Mouse (Mus musculus) frontal cortex, postnatal 10 days (tissue): ENCODE measurements at regions not wholly inside any gene's neighbourhood (a gene's known extent, or its start where the extent isn't known, plus 50 kb on each side); places are given as distances from the start of the nearest gene placed in this dataset.
A peak's percentile ranks its signal among the peaks of the same experiment; 100 is the strongest.

Experiments used
- DNase-seq, 2 experiments: peaks; one replicate each; pipeline ENCODE4 v3.0.0; 2022; ENCODE audit warnings: low spot score in 2 of 2, mixed read lengths in 1 of 2

DNA sequence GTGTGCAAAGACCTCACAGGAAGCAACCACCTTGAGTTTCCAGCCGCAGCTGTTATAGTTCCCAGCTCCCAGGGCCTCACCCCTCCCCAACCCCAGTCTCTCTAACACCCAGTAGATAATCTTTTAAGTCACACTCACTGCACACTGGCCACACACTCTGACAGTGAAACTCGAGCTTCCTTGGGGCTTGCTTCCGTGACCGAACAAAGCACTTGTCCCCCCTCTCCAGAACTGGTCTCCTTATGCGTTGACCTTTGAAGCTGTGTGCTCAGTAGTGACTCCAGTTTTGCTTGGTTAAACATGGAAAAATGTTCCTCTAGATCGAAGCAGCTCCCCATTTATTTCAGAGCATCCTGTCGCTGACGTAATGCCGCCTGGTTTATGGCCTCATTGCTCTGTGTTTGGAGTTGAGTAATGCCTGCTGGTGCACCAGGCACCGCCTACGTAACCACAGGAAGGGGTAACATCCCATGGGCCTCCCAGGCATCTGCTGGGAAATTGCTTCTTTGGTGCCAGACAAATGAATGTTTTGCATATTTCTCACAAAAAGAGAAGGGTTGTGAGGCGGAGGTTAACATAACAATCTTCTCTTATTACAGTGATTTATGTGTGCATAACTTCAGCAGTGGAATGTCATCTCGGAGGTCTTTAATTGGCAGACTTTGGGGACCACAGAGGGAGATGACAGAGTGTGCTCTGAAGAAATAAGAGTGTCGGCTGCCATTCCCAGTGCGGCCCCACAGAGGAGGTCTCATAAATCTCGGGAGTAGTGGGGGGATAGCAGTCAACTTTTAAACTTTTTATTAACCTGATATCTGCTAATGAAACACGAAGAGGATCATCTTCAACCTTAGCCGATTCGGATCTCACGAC, 292.7 kb upstream of the Zfp507 start:
- no peak for DNase-seq

DNA sequence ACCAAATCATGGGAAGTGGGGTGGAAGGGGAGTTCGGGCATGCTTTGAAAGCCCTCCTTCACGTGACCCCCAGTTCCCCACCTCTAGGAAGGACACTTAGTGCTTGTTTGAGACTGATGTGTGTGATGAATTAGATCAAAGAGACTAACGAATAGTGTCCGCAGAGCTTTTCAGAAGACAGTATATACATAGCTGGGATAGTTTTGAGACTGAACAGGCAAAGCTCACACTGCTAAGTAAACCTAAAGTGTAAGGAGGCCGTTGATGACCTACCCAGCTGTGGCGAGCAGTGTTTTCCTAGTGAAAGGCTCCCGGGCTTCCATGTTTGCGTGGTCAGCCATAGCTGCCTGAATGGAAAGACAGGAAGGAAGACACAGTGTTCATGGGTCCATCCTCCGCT, 288.3 kb upstream of the Zfp507 start:
- DNase-seq = no peak

DNA sequence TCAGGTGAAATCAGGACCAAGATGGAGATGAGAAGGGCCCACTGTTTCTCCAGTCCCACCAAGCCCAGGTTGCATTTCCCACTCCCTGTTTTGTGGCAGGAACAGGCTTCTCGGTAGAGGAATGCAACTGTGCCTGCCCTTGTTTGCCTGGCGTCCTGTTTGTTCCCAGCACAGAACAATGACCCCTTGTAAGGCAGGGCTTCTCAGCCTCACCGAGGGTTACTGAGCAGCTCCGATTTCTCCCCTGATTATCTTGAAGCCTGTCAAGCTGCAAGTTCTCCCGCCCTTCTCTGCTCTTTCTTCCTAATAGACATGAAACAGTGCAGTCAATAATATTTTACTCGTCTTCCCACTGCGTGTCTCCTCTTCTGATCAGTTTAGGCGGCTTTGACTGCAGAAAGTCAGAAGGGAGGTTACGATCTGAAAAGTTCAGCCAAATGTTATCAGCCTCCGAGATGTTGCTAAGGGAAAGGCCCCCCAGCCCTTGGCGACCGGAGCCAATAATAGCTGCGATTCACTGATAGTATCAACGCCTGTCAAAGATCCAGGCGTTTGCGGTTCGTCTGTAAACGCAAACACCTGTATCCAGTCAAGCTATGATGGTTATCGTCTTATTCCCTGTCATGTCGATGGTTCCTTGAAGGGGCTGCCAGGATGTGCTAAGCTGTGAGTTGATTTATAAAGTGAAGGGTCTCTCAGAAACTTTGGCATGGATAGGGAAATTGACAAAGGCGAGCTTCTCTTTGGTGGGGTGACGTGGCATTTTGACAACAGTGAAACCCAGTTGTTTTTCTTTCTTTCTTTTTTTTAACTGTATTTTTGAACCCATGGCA, 287.7 kb upstream of the Zfp507 start:
- no peak for DNase-seq

DNA sequence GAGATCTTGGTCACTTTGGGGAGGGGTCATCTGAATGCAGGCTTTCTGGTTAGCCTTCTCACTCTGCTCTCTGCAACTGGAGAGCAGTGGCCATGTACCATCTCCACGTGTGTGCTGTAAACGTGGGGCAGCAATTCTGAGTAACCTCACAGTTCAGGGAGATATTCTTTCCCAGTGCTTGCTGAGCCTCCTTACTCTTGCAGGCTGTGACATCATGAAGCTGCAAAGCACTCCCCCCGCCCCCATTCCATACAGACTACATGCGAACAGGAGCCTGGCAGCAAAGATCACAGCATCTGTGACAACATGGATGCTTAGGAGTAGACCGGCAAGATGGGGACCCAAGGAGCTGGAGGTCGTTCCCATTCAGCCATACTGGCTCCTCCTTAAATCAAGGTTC, 284.8 kb upstream of the Zfp507 start:
- DNase-seq = no peak

DNA sequence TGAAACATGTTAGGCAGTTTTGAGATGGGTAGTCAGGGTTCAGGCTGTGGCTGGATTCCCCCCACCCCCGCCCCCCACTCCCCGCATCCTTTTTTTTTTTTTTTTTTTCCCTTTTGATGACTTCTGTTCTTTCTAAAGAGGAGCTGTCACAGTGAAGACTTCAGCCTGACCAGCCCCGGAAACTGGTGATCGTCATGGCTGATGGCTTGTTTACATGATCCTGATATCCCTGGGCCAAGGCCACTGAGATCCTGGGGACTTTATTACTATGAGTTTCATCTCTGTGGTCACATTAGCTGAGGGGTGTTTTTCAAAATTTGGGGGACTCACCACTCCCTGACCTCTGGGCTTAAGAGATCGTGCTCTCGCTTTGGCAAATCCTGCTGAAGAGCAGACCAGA, 275.9 kb upstream of the Zfp507 start:
- DNase-seq = no peak

DNA sequence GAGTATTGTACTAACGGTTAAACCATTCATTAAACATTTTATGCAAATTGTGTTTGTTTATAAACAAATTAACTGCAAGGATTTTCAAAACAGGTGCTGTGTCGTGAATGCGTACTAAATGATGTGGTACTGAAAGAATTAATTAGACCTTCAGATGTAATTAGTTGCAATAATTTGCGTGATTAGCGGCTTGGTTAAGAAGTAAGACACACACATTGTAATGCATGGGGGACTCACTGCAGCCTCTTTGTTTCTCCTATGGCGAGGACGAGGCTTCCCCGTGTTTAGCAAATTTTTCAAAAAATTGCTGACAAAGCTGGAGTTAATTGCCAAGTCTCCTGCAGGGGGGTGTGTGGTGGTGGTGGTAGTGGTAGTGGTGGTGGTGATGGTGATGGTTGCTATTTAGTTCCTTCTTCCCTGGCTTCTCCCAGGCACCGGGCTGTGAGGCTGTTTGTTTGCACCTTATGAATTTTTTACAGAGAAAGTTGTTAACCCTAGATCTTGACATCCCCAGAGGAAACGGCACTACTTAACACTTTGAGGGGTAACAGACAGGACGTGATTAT, 275.4 kb upstream of the Zfp507 start:
- DNase-seq = no peak

DNA sequence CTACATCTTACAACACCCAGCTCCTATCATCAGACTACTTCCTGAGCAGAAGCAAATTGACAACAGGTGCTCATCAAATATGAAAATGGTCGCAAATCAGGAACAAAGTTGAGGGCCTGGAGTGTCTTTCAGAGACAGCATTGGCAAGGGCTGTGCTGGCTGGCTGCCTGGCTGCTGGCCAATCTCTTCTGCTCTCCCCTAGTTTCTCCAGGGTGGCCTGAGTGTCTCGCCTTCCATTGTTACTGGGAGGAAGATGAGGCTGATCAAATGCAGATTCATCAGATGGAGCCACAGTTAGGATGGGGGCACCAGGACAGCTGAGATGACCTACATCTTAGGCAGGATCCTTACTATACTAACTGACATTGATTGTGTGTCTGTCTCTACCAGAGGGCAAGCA, 274.5 kb upstream of the Zfp507 start:
- DNase-seq = no peak

DNA sequence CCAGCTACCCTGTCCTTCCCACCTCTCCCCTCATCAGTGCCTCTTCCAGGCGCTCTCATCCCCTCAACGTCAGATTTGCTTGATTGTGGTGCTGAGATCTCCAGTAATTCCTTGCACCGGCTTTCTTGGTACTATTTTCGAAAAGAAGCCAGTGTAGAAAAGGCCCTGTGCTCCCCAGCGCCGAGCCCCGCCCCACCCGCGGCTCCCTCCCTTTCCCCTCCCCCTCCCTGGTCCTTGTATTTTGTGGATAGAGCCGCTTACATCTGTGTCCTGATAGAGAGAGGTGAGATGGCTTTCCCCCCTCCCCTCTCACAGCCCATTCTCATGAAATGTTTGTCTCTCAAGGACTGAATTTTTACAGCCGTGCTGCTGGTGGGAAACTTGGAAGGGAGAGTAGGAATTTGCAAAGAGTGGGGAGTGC, 273.2 kb upstream of the Zfp507 start:
- DNase-seq = no peak

DNA sequence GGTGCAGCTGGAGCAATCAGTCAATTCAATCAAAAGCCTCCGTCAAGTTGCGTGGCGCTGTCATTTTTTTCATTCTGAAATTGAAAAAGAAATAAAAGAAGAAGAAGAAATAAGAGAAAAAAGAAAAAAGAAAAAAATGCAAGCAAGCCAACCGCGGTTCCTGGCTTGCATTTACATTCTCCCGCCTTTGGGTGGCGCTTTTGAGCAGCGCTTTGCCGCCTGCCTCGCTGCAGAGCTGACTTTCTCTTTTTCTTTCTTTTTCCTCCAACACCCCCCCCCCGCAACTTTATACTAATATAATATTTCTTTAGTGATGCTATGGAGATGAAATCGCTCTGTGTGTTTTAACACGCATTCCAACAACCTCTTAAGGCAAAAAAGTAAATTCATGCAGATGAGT, 269.0 kb upstream of the Zfp507 start:
- peak in 1 of 2 experiments; percentile 36 for DNase-seq

DNA sequence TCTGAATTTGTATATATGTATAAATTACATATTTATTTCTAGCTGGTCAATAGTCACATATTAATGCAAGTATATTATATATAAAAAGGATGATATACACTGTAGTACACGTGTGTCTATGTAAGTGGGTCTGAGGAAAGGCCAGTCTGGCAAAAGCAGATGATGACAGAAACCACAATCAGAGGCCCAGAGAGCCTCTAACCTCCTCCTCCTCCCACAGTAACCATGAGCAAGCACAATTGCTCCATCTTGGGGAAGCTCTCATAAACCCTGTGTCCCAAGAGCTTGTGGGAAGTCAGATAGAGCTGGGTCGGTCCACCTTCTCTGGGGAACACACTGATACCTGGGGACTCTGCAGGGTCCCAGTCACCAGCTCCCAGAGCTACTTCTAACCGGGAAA, 263.9 kb upstream of the Zfp507 start:
- DNase-seq = no peak

DNA sequence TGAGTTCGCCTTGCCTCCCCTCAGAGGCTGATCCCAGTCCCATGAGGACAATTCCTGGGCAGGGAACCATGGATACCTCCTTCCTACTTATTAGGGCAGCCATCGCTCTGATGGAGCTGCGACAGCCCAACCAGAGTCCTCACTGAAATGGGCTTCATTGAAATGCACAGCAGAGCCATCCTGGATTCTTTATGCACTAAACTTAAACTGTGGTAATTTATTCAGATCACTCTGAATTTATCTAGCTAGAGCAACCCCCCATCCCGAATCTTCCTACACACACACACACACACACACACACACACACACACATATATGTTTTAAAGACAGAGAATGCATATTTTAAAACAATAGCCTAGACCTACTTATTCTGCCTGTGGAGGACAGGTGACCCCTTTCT, 258.9 kb upstream of the Zfp507 start:
- no peak for DNase-seq

DNA sequence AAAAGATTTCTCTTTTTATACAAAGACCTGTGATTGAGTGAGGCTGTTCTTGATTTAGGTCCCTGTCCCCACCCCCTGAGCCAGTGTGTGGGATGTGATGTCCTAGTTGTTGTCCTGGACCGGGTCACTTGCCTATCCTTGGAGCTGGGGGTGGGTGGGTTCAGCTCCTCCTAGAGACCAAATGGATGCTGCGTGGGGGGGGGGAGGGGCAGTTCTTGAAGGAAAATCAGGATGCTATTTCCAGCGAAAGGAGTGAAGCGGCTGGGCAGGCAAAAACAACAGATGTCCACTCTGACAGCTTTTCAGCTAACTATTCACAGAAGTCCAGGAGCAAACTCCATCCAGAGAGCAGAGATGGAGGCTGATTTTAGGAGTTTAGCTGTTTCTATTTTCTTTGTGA, 257.6 kb upstream of the Zfp507 start:
- peak; percentile 33 to 71 for DNase-seq

DNA sequence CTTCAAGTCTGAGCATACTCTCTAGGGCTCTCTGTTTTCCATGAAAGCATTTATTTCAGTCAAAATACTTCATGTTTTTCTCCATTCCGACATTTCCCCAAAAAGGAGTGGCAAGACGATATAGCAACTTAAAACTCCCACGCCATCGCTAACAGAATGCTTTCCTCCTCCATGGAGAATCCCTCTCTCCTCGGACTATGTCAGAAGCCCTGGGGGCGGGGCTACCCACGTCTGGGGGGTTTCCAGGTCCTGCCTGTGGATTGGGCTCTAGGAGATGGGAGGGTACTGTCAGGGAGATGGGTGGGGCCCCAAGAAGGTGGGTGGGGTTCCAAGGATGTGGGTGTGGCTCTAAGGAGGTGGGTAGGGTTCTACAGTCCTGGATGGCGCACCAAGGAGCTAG, 243.2 kb upstream of the Zfp507 start:
- DNase-seq = no peak

DNA sequence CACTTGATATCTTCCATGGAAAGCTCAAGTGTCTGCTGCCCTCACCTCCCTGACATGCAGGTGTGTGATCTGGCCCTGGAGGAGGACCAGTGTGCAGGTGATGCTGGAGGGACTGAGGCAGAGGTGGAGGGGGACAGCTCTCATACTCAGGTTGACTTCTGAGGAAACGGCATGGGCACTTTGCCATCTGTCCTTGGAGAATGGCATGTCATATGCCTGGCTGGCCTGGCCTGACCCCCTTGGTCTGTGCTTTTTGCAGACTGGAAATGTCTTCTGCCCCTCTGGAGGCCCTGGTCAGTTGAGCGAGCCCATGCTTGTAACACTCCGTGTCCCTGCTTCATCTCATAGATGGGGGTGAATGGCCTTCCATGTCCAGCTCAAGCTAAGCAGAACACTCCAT, 229.1 kb upstream of the Zfp507 start:
- no peak for DNase-seq

DNA sequence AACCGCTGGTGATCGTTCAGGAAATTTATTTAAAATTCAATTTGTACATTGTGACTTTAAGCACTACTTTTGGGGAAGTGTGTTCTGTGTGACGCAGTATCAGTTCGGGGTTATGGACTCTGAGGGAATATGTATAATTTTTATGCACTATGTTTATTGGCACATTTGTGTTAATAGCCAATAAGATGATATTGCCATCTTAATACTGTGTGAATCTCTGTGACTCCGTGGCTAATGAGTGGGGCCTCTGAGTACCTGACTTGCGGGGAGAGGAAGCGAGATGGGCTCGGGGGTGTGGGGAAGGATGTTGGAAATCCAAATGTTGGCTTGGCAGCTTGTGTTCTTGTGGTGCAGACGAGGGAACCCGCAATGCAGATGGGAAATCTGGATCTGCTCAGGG, 220.2 kb upstream of the Zfp507 start:
- no peak for DNase-seq

DNA sequence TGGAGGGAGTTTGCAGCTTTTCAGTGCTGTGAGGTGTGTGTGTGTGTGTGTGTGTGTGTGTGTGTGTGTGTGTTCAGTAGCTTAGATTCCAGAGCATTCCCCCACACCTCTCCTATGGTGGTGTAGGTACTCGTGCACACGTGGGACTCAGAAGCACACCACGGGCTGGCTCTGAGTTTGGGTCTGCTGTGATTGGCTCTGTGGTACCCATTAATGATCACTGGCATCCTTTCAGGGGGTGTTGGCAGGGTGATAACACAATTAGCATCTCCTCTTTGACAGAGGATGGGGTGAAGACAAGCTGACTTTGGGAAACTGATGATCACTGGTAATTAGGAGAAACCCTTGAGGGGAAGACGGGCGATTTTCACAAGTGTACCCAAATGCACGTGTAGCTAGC, 219.7 kb upstream of the Zfp507 start:
- DNase-seq = no peak

DNA sequence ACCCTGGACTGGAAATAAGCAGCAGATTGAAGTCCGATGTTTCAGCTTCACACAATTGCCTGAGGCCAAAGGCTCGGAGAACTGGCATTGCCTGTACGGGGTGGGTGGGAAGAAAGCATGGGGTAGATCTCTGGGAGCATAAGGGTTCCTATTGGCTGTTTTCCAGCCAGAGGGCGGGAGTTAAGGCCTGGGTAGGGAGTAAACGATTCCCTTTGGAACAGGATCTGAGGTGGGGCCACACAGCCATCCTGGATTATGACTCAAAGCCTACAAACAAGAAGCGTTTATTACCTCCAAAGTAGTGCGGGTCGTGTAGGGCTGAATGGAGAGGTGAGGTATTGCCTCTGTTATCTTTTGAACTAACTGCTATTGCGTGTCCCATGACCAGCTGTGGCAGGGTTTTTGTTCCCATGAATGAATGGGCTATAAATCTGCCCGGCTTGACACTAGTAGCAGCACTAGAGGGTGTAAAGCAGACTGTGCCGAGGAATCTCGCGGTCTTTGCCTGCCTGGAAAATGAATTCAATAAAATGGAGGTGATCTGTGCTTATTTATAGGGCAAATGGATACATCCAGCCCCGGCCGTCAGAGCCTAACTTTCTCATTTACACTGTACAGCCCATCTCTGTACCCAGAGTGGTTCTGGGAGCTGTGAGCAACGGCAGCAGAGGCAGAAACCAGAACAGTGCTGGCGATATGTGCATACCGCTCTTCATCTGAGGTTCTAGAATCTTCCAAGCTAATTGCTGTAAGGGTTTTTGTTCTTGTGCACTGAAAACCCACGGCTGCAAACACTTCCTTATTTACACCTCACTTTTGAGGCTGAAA, 214.3 kb upstream of the Zfp507 start:
- no peak for DNase-seq

DNA sequence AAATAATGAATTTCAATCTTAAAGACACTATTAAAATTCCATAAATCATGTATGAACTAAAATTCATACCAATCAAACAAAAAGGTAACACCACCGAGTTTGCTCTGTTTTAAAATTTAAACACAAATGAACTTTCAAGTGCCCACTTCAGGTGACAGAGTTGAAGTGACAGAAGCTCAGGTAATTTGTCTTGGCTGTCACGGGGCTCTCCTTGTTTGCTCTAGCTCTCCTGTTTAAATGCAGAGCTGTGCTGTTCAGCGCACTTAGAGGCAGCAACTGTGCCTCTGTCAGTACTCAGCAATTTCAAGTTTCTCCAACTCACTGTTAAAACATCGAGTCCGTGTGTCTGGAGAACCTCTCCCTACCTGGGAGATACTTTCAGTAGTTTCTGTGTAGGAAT, 193.8 kb upstream of the Zfp507 start:
- DNase-seq = no peak

DNA sequence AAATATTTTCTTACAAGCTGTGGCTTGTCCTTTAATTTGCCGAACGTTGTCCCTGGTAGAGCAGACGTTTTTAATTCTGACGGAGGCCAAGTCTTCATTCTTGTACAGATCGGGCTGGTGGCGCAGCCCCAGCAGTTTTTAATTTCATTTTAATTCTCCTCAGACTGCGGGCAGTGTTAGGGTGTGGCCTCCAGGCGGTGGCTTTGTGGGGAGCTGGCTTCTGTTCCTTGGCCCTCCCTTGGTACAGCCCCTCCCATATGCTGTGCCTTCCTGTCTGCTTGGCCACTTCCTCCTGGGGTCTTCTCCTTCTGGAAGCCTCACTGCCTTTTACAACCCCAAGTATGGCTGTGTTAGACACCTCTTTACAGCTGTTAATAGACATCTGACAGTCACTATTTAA, 189.7 kb upstream of the Zfp507 start:
- DNase-seq = no peak

DNA sequence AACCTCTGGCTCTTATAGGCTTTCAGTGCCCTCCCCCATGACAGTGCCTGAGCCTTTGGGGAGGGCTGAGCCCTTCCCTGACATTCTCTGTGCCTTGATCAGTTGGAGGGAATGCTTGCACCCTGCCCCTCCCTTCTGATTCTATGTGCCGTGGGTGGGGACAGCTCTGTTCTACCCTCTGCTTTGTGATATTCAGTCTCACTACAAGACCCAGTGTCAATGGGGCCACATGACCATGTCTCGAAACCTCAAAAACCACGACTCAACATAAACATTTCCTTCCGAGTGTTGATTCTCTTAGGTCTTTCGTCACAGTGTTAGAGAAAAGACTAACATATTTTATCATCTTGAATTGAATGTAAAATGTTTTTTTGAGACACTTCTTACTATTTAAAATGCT, 188.3 kb upstream of the Zfp507 start:
- DNase-seq = no peak

DNA sequence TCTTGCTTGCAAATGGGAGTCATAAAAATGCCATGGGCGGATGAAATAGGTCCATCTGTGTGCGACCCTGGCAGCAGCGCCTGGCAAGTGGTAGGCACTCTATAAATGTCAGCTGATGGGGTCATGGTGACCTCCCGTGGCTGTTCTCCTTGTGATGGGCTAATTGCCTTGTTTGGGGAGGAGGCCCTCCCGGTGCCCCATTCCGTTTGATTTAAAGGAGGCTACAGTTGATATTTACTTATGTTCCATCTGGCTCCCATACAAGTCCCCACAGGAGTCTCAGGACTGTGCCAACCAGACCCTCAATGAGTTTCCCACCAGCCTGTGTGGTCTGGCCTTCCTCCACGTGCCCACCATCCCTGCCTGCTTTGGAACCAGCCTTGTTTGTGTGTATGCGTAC, 186.7 kb upstream of the Zfp507 start:
- DNase-seq = no peak
